Mouse (Mus musculus): Measurements from ENCODE around the gene Col26a1. TPM values are rescaled to one million over a fixed set of nuclear protein-coding genes. Genes with fewer than 3 reads are reported as not detected.

Col26a1 gene
- polyA plus RNA-seq, 1 experiment from 2014 or later: 1.6 TPM

DNA sequence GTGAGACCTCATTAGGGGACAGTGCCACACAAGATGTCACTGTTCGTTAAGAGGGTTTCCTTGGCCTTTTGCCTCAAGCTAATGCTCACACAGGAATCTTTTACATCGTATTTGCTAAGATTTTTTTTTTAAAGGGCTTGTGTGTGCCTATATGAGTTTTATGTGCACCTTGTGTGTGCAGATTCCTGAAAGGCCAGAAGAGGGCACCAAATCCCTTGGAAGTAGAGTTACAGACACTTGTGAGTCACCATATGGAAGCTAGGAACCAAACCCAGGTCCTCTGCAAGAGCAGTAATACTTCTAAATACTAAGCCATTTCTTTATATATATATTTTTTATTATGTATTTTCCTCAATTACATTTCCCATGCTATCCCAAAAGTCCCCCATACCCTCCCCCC lies 62.1 kb downstream of the Col26a1 start:
- no peak for TF ChIP-seq EP300 (IDR thresholded peaks at IDR 0.05)
- TF ChIP-seq CTCF (IDR thresholded peaks at IDR 0.05): no peak
- WGBS: 87% methylated on average over 2 of the region's 2 CpGs

GRCm38 (mm10) chr5:136819686-136820085 lies 63.3 kb downstream of the Col26a1 start:
- TF ChIP-seq CTCF (IDR thresholded peaks at IDR 0.05) (no peak), EP300 (IDR thresholded peaks at IDR 0.05) (no peak)
- no peaks in the 10 kb centered on the region for H3K4me1 ChIP-seq (ENCODE audit: insufficient read depth, low read depth, low read length)
- H3K4me2 ChIP-seq (replicated peaks; ENCODE audit: low read depth, low read length): no peak overlapping the region
- no peaks in the 10 kb centered on the region for H3K9me3 ChIP-seq (ENCODE audit: low read length)
- no peaks in the 10 kb centered on the region for H3K36me3 ChIP-seq (ENCODE audit: insufficient read depth, low read length)
- 34% methylated on average over 11 of the region's 11 CpGs for WGBS
- H3K4me3 ChIP-seq (ENCODE audit: low read depth, low read length): no peak overlapping the region
- DNase-seq (ENCODE audit: low spot score): no peak
- ATAC-seq: no peak
- H3K27me3 ChIP-seq (replicated peaks; ENCODE audit: insufficient read depth, low read length): no peaks in the 10 kb centered on the region
- no peak overlapping the region for H3K27ac ChIP-seq (ENCODE audit: low read length)
- no peak overlapping the region for H3K9ac ChIP-seq (replicated peaks; ENCODE audit: low read depth)

More for the DNA sequence above, 62.1 kb downstream of the Col26a1 start:
- no peaks in the 10 kb centered on the region for H3K27me3 ChIP-seq (replicated peaks; ENCODE audit: insufficient read depth, low read length)
- H3K4me1 ChIP-seq (ENCODE audit: insufficient read depth, low read depth, low read length): no peaks in the 10 kb centered on the region
- no peaks in the 10 kb centered on the region for H3K9me3 ChIP-seq (ENCODE audit: low read length)
- H3K36me3 ChIP-seq (ENCODE audit: insufficient read depth, low read length): no peaks in the 10 kb centered on the region
- ATAC-seq: no peak
- H3K4me2 ChIP-seq (replicated peaks; ENCODE audit: low read depth, low read length): no peak overlapping the region
- no peak overlapping the region for H3K4me3 ChIP-seq (ENCODE audit: low read depth, low read length)
- no peak for DNase-seq (ENCODE audit: low spot score)
- no peak overlapping the region for H3K27ac ChIP-seq (ENCODE audit: low read length)
- no peak overlapping the region for H3K9ac ChIP-seq (replicated peaks; ENCODE audit: low read depth)

GRCm38 (mm10) chr5:136810539-136811374 lies 72.3 kb downstream of the Col26a1 start:
- H3K36me3 ChIP-seq (ENCODE audit: insufficient read depth, low read length): no peaks in the 10 kb centered on the region
- H3K27me3 ChIP-seq (replicated peaks; ENCODE audit: insufficient read depth, low read length): no peaks in the 10 kb centered on the region
- 41% methylated on average over 29 of the region's 30 CpGs for WGBS
- ATAC-seq (peak; percentile 54), DNase-seq (ENCODE audit: low spot score) (peak; percentile 70)
- no peak overlapping the region for H3K4me3 ChIP-seq (ENCODE audit: low read depth, low read length)
- H3K9ac ChIP-seq (replicated peaks; ENCODE audit: low read depth): no peak overlapping the region
- no peaks in the 10 kb centered on the region for H3K4me1 ChIP-seq (ENCODE audit: insufficient read depth, low read depth, low read length)
- H3K4me2 ChIP-seq (replicated peaks; ENCODE audit: low read depth, low read length): peak overlapping the region; percentile 27; the same call in 1 of the 2 replicates
- H3K9me3 ChIP-seq (ENCODE audit: low read length): no peaks in the 10 kb centered on the region
- H3K27ac ChIP-seq (ENCODE audit: low read length): no peak overlapping the region
- TF ChIP-seq EP300 (IDR thresholded peaks at IDR 0.05) (no peak), CTCF (IDR thresholded peaks at IDR 0.05) (no peak)

- Histone ChIP-seq H3K9ac (replicated peaks; ENCODE audit: low read depth) (no peak overlapping the region), H3K36me3 (ENCODE audit: insufficient read depth, low read length) (no peaks in the 10 kb centered on the region), H3K27ac (ENCODE audit: low read length) (no peak overlapping the region), H3K4me2 (replicated peaks; ENCODE audit: low read depth, low read length) (no peak overlapping the region), H3K4me1 (ENCODE audit: insufficient read depth, low read depth, low read length) (no peaks in the 10 kb centered on the region), H3K27me3 (replicated peaks; ENCODE audit: insufficient read depth, low read length) (no peaks in the 10 kb centered on the region), H3K4me3 (ENCODE audit: low read depth, low read length) (no peak overlapping the region), H3K9me3 (ENCODE audit: low read length) (no peaks in the 10 kb centered on the region)
- 26% methylated on average over 16 of the region's 16 CpGs for WGBS
- DNase-seq (ENCODE audit: low spot score) (peak; percentile 65), ATAC-seq (peak; percentile 60)
- TF ChIP-seq CTCF (IDR thresholded peaks at IDR 0.05): no peak
- TF ChIP-seq EP300 (IDR thresholded peaks at IDR 0.05): no peak
These were observed 76.5 kb downstream of the Col26a1 start for GRCm38 (mm10) chr5:136806379-136807056.

DNA sequence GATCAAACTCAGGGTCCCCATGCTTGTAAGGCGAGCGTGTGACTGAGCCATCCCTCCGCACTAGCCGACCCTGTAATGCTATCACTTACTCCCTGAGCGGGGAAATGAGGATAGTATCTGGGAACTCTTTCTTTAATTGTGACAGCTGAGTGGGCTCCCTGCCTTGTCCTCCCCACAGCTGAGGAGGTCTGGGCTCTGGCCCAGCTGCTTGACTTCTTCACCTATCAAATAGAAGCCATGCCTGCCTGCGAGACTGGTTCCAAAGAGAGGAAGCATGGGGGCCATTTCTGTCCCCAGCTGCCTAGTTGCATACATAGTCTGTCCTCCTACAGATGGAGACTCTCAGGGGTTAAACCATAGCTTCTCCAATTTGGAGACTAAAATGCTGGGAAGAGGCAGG lies 78.0 kb downstream of the Col26a1 start:
- no peaks in the 10 kb centered on the region for H3K36me3 ChIP-seq (ENCODE audit: insufficient read depth, low read length)
- ATAC-seq (no peak), DNase-seq (ENCODE audit: low spot score) (no peak)
- no peaks in the 10 kb centered on the region for H3K9me3 ChIP-seq (ENCODE audit: low read length)
- H3K4me2 ChIP-seq (replicated peaks; ENCODE audit: low read depth, low read length): no peak overlapping the region
- no peak overlapping the region for H3K9ac ChIP-seq (replicated peaks; ENCODE audit: low read depth)
- 66% methylated on average over 6 of the region's 6 CpGs for WGBS
- H3K4me1 ChIP-seq (ENCODE audit: insufficient read depth, low read depth, low read length): no peaks in the 10 kb centered on the region
- no peak for TF ChIP-seq CTCF (IDR thresholded peaks at IDR 0.05)
- no peak for TF ChIP-seq EP300 (IDR thresholded peaks at IDR 0.05)
- H3K4me3 ChIP-seq (ENCODE audit: low read depth, low read length): no peak overlapping the region
- no peaks in the 10 kb centered on the region for H3K27me3 ChIP-seq (replicated peaks; ENCODE audit: insufficient read depth, low read length)
- no peak overlapping the region for H3K27ac ChIP-seq (ENCODE audit: low read length)

GRCm38 (mm10) chr5:136804246-136804645 lies 78.8 kb downstream of the Col26a1 start:
- H3K4me3 ChIP-seq (ENCODE audit: low read depth, low read length): no peak overlapping the region
- H3K4me1 ChIP-seq (ENCODE audit: insufficient read depth, low read depth, low read length): no peaks in the 10 kb centered on the region
- no peaks in the 10 kb centered on the region for H3K9me3 ChIP-seq (ENCODE audit: low read length)
- no peak overlapping the region for H3K9ac ChIP-seq (replicated peaks; ENCODE audit: low read depth)
- no peak overlapping the region for H3K27ac ChIP-seq (ENCODE audit: low read length)
- H3K27me3 ChIP-seq (replicated peaks; ENCODE audit: insufficient read depth, low read length): no peaks in the 10 kb centered on the region
- no peak for TF ChIP-seq EP300 (IDR thresholded peaks at IDR 0.05)
- TF ChIP-seq CTCF (IDR thresholded peaks at IDR 0.05): no peak
- ATAC-seq: 0 out of 2 replicates have a peak, but pooled peaks have one; percentile 4
- H3K4me2 ChIP-seq (replicated peaks; ENCODE audit: low read depth, low read length): no peak overlapping the region
- no peaks in the 10 kb centered on the region for H3K36me3 ChIP-seq (ENCODE audit: insufficient read depth, low read length)
- WGBS: 52% methylated on average over 1 of the region's 1 CpGs
- DNase-seq (ENCODE audit: low spot score): no peak

All from lung, postnatal 0 days (tissue).